Mouse (Mus musculus) kidney, embryonic 16.5 days (tissue): ENCODE results near the gene Zyx. TPM values are rescaled to one million over a fixed set of nuclear protein-coding genes. Genes with fewer than 3 reads are reported as not detected.
A peak's percentile ranks its signal among the peaks of the same experiment; 100 is the strongest.

ENCODE experiments used
- ATAC-seq: fragments of 200-750 bp; cut with Nextera tagmentation; 2 replicates; pipeline ENCODE4 v1.8.0; 2017; ENCODE audit warnings: moderate TSS enrichment; ENCODE audit not compliant: low FRiP score, low TSS enrichment
- H3K27ac ChIP-seq: fragments of 300-500 bp; sonication (generic); 2 replicates; pipeline ENCODE4 v1.5.1; 2014; ENCODE audit warnings: low read length
- H3K27me3 ChIP-seq: fragments of 300-500 bp; sonication (generic); 2 replicates; pipeline ENCODE4 v1.6.1; 2014; ENCODE audit warnings: low read length, control low read depth, mixed read lengths; ENCODE audit not compliant: insufficient read depth
- H3K36me3 ChIP-seq: fragments of 300-500 bp; sonication (generic); 2 replicates; pipeline ENCODE4 v1.6.1; 2014; ENCODE audit warnings: low read length, control low read depth, mixed read lengths; ENCODE audit not compliant: insufficient read depth
- H3K4me1 ChIP-seq: fragments of 300-500 bp; sonication (generic); 2 replicates; pipeline ENCODE4 v1.6.1; 2014; ENCODE audit warnings: low read length, control low read depth, mixed read lengths; ENCODE audit not compliant: insufficient read depth
- H3K4me2 ChIP-seq: fragments of 300-500 bp; sonication (generic); replicated peaks from 2 replicates; pipeline ENCODE4 v1.6.1; 2014; ENCODE audit warnings: low read depth, low read length
- H3K4me3 ChIP-seq: fragments of 300-500 bp; sonication (generic); 2 replicates; pipeline ENCODE4 v1.5.1; 2014; ENCODE audit warnings: mild to moderate bottlenecking, low read length
- H3K9ac ChIP-seq: fragments of 300-500 bp; sonication (generic); replicated peaks from 2 replicates; pipeline ENCODE4 v1.6.1; 2014; ENCODE audit warnings: low read length
- H3K9me3 ChIP-seq: fragments of 300-500 bp; sonication (generic); 2 replicates; pipeline ENCODE4 v1.6.1; 2016; ENCODE audit warnings: low read length, control low read depth
- WGBS: fragments of 180-500 bp; shearing (Covaris S2); extraction: QIAGEN DNeasy Blood & Tissue Kit; methylation state at CpG from one replicate; pipeline ENCODE4 v1.1.7; 2014; 5-methylcytosine and 5-hydroxymethylcytosine counted together
- polyA plus RNA-seq: library from polyadenylated mRNA; unstranded; fragments of >200 nt; fragmentation: Nextera tagmentation; extraction: Ambion mirVana; gene quantifications from 2 replicates; pipeline ENCODE4 v1.2.1, GENCODE M21; 2015

Gene Zyx
- polyA plus RNA-seq, 1 experiment from 2014 or later: 115 TPM

GRCm38 (mm10) chr6:42374701-42375100 lies 25.3 kb downstream of the Zyx start:
- no peaks in the 10 kb centered on the region for H3K36me3 ChIP-seq
- WGBS: 79% methylated on average over 4 of the region's 4 CpGs
- H3K9me3 ChIP-seq: no peaks in the 10 kb centered on the region

GRCm38 (mm10) chr6:42375131-42375530 lies 25.7 kb downstream of the Zyx start:
- Histone ChIP-seq H3K27me3 (no peaks in the 10 kb centered on the region), H3K4me1 (peaks cover 21% of the 10 kb centered on the region), H3K9ac (no peak overlapping the region), H3K27ac (no peak overlapping the region), H3K36me3 (no peaks in the 10 kb centered on the region), H3K4me2 (no peak overlapping the region), H3K4me3 (no peak overlapping the region), H3K9me3 (no peaks in the 10 kb centered on the region)
- no peak for ATAC-seq
- WGBS: 76% methylated on average over 2 of the region's 2 CpGs

More at GRCm38 (mm10) chr6:42374701-42375100, 25.3 kb downstream of the Zyx start:
- H3K4me2 ChIP-seq: no peak overlapping the region
- peaks cover 21% of the 10 kb centered on the region for H3K4me1 ChIP-seq
- no peak for ATAC-seq
- H3K4me3 ChIP-seq: no peak overlapping the region
- no peak overlapping the region for H3K27ac ChIP-seq
- H3K9ac ChIP-seq: no peak overlapping the region
- H3K27me3 ChIP-seq: no peaks in the 10 kb centered on the region

GRCm38 (mm10) chr6:42376016-42376415 lies 26.6 kb downstream of the Zyx start:
- no peaks in the 10 kb centered on the region for H3K9me3 ChIP-seq
- H3K9ac ChIP-seq: no peak overlapping the region
- H3K27me3 ChIP-seq: no peaks in the 10 kb centered on the region
- peaks cover 23% of the 10 kb centered on the region for H3K4me1 ChIP-seq
- no peak overlapping the region for H3K4me2 ChIP-seq
- no peak overlapping the region for H3K4me3 ChIP-seq
- 46% methylated on average over 4 of the region's 4 CpGs for WGBS
- no peak for ATAC-seq
- H3K36me3 ChIP-seq: no peaks in the 10 kb centered on the region
- H3K27ac ChIP-seq: peak overlapping the region; percentile 30; the same call in 1 of the 2 replicates

- whole genome bisulfite sequencing: 63% methylated on average over 6 of the region's 6 CpGs
- H3K36me3 ChIP-seq: no peaks in the 10 kb centered on the region
- ATAC-seq: no peak
- H3K4me2 ChIP-seq: no peak overlapping the region
- H3K27ac ChIP-seq: peak overlapping the region; percentile 30; the same call in 1 of the 2 replicates
- H3K4me1 ChIP-seq: peaks cover 24% of the 10 kb centered on the region
- no peak overlapping the region for H3K4me3 ChIP-seq
- H3K9me3 ChIP-seq: no peaks in the 10 kb centered on the region
- no peaks in the 10 kb centered on the region for H3K27me3 ChIP-seq
- H3K9ac ChIP-seq: no peak overlapping the region
These were observed 27.1 kb downstream of the Zyx start for GRCm38 (mm10) chr6:42376504-42377019.

- no peaks in the 10 kb centered on the region for H3K27me3 ChIP-seq
- no peak overlapping the region for H3K27ac ChIP-seq
- H3K9me3 ChIP-seq: no peaks in the 10 kb centered on the region
- no peaks in the 10 kb centered on the region for H3K36me3 ChIP-seq
- H3K9ac ChIP-seq: no peak overlapping the region
- H3K4me3 ChIP-seq: no peak overlapping the region
- H3K4me1 ChIP-seq: peaks cover 23% of the 10 kb centered on the region
- 86% methylated on average over 5 of the region's 5 CpGs for WGBS
- ATAC-seq: no peak
- H3K4me2 ChIP-seq: no peak overlapping the region
These were observed 27.9 kb downstream of the Zyx start for GRCm38 (mm10) chr6:42377280-42377679.

GRCm38 (mm10) chr6:42379551-42379950 lies 30.1 kb downstream of the Zyx start:
- Histone ChIP-seq H3K9ac (no peak overlapping the region), H3K4me1 (peaks cover 11% of the 10 kb centered on the region; the same call in 1 of the 2 replicates), H3K4me2 (no peak overlapping the region), H3K27me3 (no peaks in the 10 kb centered on the region), H3K9me3 (no peaks in the 10 kb centered on the region), H3K27ac (no peak overlapping the region), H3K4me3 (no peak overlapping the region), H3K36me3 (no peaks in the 10 kb centered on the region)
- no peak for ATAC-seq
- WGBS: 55% methylated on average over 3 of the region's 3 CpGs

- H3K9ac ChIP-seq: no peak overlapping the region
- no peaks in the 10 kb centered on the region for H3K9me3 ChIP-seq
- H3K27me3 ChIP-seq: no peaks in the 10 kb centered on the region
- 19% methylated on average over 8 of the region's 8 CpGs for WGBS
- no peak for ATAC-seq
- H3K4me3 ChIP-seq: no peak overlapping the region
- no peaks in the 10 kb centered on the region for H3K36me3 ChIP-seq
- H3K4me1 ChIP-seq: peaks cover 11% of the 10 kb centered on the region; the same call in 1 of the 2 replicates
- H3K27ac ChIP-seq: no peak overlapping the region
- H3K4me2 ChIP-seq: no peak overlapping the region; the same call in 1 of the 2 replicates
These were observed 31.1 kb downstream of the Zyx start for GRCm38 (mm10) chr6:42380416-42381144.

GRCm38 (mm10) chr6:42381221-42381620 lies 31.8 kb downstream of the Zyx start:
- H3K36me3 ChIP-seq: no peaks in the 10 kb centered on the region
- peaks cover 11% of the 10 kb centered on the region; the same call in 1 of the 2 replicates for H3K4me1 ChIP-seq
- no peak overlapping the region for H3K27ac ChIP-seq
- no peaks in the 10 kb centered on the region for H3K27me3 ChIP-seq
- no peak overlapping the region for H3K4me2 ChIP-seq
- no peaks in the 10 kb centered on the region for H3K9me3 ChIP-seq
- ATAC-seq: no peak
- 77% methylated on average over 2 of the region's 2 CpGs for WGBS
- no peak overlapping the region for H3K4me3 ChIP-seq
- H3K9ac ChIP-seq: no peak overlapping the region

GRCm38 (mm10) chr6:42381916-42382381 lies 32.5 kb downstream of the Zyx start:
- no peak overlapping the region for H3K4me2 ChIP-seq

GRCm38 (mm10) chr6:42383360-42383759 lies 33.9 kb downstream of the Zyx start:
- WGBS: 89% methylated on average over 5 of the region's 5 CpGs
- H3K9me3 ChIP-seq: no peaks in the 10 kb centered on the region

More at GRCm38 (mm10) chr6:42381916-42382381, 32.5 kb downstream of the Zyx start:
- ATAC-seq: peak; percentile 74
- WGBS: 20% methylated on average over 9 of the region's 9 CpGs
- Histone ChIP-seq H3K27me3 (no peaks in the 10 kb centered on the region), H3K9ac (no peak overlapping the region), H3K36me3 (no peaks in the 10 kb centered on the region), H3K9me3 (no peaks in the 10 kb centered on the region), H3K4me3 (no peak overlapping the region), H3K27ac (peak overlapping the region; percentile 77), H3K4me1 (peaks cover 8% of the 10 kb centered on the region; the same call in 1 of the 2 replicates)

More at GRCm38 (mm10) chr6:42383360-42383759, 33.9 kb downstream of the Zyx start:
- no peak overlapping the region for H3K4me2 ChIP-seq
- H3K9ac ChIP-seq: no peak overlapping the region
- H3K4me1 ChIP-seq: peaks cover 8% of the 10 kb centered on the region; the same call in 1 of the 2 replicates
- no peak overlapping the region for H3K27ac ChIP-seq
- no peak overlapping the region for H3K4me3 ChIP-seq
- ATAC-seq: no peak
- no peaks in the 10 kb centered on the region for H3K27me3 ChIP-seq
- H3K36me3 ChIP-seq: no peaks in the 10 kb centered on the region
